Mouse (Mus musculus): Measurements from ENCODE around the gene Avp.

The Avp gene

GRCm38 (mm10) chr2:130569926-130570325 is 12.4 kb downstream of the Avp start:
- no peak for DNase-seq

GRCm38 (mm10) chr2:130568921-130569320 is 13.4 kb downstream of the Avp start:
- DNase-seq, result no peak

DNA sequence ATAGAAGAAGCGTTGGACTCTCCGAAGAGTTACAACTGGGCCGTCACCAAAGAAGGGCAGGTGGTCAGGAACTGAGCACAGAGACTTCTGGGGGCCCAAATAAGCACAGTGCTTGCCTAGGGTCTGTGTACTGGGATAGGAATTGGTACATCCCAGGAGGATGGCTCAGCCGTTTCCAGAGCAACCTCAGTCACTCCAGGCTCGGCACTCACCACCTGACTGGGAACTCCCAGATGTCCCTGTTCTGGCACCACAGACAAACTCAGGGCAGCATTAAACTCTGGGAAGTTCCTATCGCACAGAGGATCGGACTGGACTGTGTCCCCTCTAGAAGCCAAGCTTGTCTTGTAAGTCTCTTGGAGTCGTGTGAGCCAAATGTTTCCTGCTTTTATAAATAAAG is 17.4 kb downstream of the Avp start:
- no peak for DNase-seq

GRCm38 (mm10) chr2:130564063-130564462 is 18.3 kb downstream of the Avp start:
- no peak for DNase-seq

DNA sequence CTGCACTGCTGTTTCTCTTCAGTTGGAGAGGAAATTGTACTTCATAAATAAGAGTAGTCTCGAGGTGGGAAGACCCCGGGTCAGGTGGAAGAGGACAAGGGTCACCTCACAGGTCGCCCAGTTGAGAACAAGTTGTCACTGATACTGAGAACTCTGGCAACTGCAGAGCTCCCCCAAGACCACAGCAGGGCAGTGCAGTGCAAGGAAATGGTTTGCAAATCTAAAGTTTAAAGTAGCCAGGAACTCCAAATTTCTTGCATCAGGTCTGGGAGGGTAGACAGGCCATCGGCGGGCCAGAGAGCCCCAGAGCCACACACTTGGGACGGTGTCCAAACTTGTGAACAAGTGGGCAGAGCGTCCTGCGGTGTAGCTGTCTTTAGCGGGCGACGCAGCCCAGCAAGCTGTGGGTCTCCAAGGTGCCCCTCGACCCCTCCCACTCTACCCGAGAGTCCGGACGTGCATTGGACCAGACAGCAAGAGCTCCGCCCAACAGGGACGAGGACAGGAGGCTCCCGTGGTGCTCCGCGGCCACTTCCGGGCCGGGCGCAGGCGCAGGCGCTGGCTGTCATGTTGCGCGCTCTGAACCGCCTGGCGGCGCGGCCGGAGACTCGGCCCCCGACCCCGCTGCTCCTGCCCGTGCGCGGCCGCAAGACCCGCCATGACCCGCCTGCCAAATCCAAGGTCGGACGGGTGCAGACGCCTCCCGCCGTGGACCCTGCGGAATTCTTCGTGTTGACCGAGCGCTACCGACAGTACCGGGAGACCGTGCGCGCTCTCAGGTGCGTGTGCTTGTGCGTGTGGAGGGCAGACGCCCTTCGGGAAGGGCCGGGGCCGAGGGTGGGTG is 18.9 kb downstream of the Avp start, which contains the start of gene Mrps26:
TSS of gene Mrps26 (plus strand) at position 531 of the 844 bp plus-strand sequence.
- DNase-seq, result peak; percentile 94

DNA sequence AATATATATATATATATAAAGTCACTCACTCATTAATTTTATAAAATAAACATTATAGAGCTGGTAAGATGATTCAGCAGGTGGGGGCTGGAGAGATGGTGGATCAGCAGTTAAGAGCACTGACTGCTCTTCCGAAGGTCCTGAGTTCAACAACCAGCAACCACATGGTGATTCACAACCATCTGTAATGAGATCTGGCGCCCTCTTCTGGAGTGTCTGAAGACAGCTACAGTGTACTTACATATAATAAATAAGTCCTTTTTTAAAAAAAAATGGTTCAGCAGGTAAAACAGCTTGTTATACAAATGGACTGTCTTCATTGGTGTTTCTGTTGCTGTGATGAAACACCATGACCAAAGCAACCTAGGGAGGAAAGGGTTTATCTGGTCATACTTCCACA is 24.3 kb downstream of the Avp start:
- no peak for DNase-seq

DNA sequence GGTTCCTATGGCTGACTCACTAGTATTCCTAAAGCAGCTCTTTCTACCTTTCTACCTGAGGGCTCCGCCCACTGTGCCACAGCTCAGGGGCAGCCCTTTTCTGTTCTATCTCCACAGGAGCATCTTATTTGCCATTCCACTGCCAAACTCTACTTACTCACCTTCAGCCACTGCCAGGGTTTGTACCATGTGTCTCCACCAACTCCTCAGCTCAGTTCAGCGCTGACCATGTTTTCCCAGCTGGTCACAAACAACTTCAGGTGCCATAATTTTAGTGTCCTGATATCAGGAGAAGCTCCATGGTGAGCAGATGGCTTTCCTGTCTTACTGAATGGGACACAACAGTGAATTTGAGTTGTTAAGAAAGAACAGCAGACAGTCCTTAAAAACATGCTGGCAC is 24.9 kb downstream of the Avp start:
- no peak for DNase-seq

GRCm38 (mm10) chr2:130556292-130556691 is 26.1 kb downstream of the Avp start:
- no peak for DNase-seq

- DNase-seq, result peak; percentile 41
Observed at GRCm38 (mm10) chr2:130554841-130555240, 27.5 kb downstream of the Avp start.

- no peak for DNase-seq
Observed at GRCm38 (mm10) chr2:130546957-130547356, 35.4 kb downstream of the Avp start.

DNA sequence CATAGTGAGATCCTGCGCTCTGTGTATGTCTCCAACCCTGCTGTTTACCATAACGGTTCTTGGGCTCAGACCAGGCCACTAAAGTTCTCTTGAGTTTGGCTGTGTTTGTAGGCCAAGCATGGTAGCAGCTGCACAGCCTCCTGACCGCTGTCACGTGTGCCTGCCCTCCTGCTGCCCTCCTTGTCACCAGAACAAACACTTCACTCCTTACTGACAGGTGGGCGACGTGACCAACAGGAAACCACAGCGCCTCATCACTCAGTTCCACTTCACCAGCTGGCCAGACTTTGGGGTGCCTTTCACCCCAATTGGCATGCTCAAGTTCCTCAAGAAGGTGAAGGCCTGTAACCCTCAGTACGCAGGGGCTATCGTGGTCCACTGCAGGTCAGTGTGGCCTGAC is 42.1 kb downstream of the Avp start:
- DNase-seq, result peak; percentile 76

- peak; percentile 53 for DNase-seq
Observed at GRCm38 (mm10) chr2:130538876-130539546, 43.3 kb downstream of the Avp start.

GRCm38 (mm10) chr2:130536890-130537289 is 45.5 kb downstream of the Avp start:
- DNase-seq, result no peak

DNA sequence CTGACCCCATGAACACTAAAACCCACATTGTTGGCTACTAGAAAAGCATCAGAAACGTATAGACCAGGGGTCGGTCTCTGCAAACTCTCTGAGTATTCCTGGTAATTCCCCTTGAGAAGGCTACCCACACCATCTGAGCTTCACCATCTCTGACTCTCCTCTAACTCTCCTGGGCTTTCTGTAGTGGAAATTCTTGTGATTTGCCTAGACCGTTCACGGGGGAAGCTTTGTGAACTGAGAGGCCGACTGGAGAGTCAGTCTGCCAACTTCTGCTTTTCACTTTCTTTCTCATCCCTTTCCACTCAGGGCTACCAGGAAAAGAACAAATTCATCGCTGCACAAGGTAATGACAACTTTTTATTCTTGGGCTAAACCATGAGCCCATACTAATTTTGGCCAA is 47.3 kb downstream of the Avp start:
- no peak for DNase-seq

DNA sequence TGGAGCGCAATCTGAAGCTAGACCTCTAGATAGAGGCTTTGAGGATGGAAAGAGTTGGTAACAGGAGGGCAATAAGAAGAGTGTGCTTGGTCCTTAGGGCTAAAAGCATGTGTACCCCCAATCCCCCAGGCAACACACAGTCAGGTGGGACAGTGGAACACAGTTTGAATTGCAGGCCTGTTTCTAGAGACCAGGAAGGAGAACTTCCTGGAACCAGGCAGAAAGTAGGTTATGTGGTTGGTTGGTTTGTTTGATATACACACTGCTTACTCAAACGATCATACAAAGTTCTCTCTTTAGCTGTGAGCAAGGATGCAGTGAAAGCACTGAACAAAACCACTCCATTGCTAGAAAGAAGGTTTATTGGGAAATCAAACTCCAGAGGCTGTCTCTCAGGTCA is 50.2 kb downstream of the Avp start:
- DNase-seq, result peak; percentile 52

Data from thymus, postnatal 14 days (tissue).